Mouse (Mus musculus) adrenal gland, adult 2 months (tissue): ENCODE measurements around the gene Tmeff2. TPM values are rescaled to one million over a fixed set of nuclear protein-coding genes. Genes with fewer than 3 reads are reported as not detected.

Experiments
- DNase-seq: peaks from one replicate; pipeline ENCODE4 v3.0.0; 2021
- microRNA-seq, 2 experiments: library from miRNA; unstranded; fragments of <30 nt; microRNA quantifications; one replicate each; pipeline ENCODE4 v1.2.0; 2021
- polyA plus RNA-seq: library from polyadenylated mRNA; depleted of rRNA; stranded (reverse); fragments of >200 nt; gene quantifications from 2 replicates; pipeline ENCODE4 v1.2.3, GENCODE M21; 2012
- total RNA-seq, 2 experiments: library from RNA; stranded (reverse); gene quantifications; 2 replicates each; pipeline ENCODE4 v1.2.3; 2021

Gene Tmeff2
- total and polyA plus RNA-seq, 3 experiments: 6.0 to 8.7 (median 8.1) TPM

DNA sequence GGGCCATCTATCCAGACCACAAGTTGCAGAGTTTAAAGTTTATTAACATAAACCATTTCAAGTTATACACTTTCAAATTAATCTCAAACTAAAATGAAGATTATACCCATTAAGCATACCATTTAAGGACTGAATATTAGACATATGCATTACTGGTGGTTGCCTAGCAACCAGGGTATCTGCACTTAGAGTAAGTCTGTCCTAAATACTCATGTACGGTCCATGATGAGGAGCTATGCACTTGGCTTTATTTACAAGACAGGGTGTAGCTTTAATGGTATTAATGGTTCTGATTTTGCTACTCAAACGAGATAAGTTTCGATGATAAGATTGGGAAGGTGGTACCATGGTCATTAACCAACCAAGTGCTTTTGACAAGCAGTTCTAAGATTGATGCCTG, 315.2 kb downstream of the Tmeff2 start:
- DNase-seq: no peak

GRCm38 (mm10) chr1:51216292-51217050, 316.0 kb downstream of the Tmeff2 start:
- peak; percentile 18 for DNase-seq

DNA sequence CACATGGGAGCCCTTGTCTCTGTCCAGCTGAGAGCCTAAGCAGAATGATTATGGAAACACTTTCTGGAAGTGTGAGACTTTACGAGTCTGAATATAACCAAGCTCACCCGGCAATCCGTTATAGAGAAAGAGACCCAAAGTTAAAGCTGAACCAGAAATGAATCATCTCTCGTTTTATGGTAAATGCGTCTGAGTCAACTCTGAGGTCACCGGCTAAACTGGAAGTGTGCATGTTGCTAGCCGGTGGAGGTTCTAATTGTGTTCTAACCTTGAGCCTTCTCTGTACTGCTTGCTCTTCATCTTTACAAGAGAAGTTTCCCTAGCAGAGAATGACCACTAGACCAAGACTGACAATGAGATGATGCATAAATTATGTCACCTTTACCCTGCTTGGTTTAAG, 316.8 kb downstream of the Tmeff2 start:
- no peak for DNase-seq

GRCm38 (mm10) chr1:51225156-51225555, 324.7 kb downstream of the Tmeff2 start:
- DNase-seq: no peak

Small RNA genes within 50 kb of the gene (microRNA-seq; reads per million reads assigned to microRNA genes)
- 0 reads per million in 2 experiments for gene Gm25736
